ENCODE assay signal across 11 mouse cellular contexts in genomic region chr12:28602259-28602658, GRCm38 (mm10). TPM values are rescaled to one million over a fixed set of nuclear protein-coding genes. Genes with fewer than 3 reads are reported as not detected.
A peak's percentile ranks its signal among the peaks of the same experiment; 100 is the strongest.
DNase-seq lines count a peak whose midpoint lies in the region; ATAC-seq and TF ChIP-seq lines count a peak whose summit lies in the region.
"Had no signal": no experiment of that assay in that cellular context is flagged by ENCODE, and none has a peak within 500 bp of the region (broad histone marks: within the 10 kb centered on the region; RNA-seq: fewer than 3 reads in every experiment).

No protein-coding gene starts in this region.

- 15% methylated on average over 4 of the region's 4 CpGs for WGBS in hindbrain, embryonic 15.5 days
- WGBS in hindbrain, embryonic 11.5 days: 43% methylated on average over 4 of the region's 4 CpGs
- 18% methylated on average over 4 of the region's 4 CpGs for WGBS in heart, postnatal 0 days

- no peak for DNase-seq in hindbrain, embryonic 11.5 days (ENCODE audit: low spot score)
- peak; percentile 20 for DNase-seq in adrenal gland, adult 8-10 months
- DNase-seq in cerebellum, adult 9-10 months: peak; percentile 80
- peak; percentile 35 for DNase-seq in heart, postnatal 0 days (ENCODE audit: low spot score)
- DNase-seq in embryo, embryonic 9.5 days (ENCODE audit: extremely low spot score): no peak
- no peak for DNase-seq in left cerebral cortex, adult 2 months (ENCODE audit: extremely low spot score in 1 of 2, low spot score in 2 of 2)
- DNase-seq: thymus, adult 18-20 months had no signal

- no peaks in the 10 kb centered on the region for H3K9me3 ChIP-seq in hindbrain, embryonic 15.5 days
- H3K9me3 ChIP-seq in hindbrain, embryonic 11.5 days (ENCODE audit: control insufficient read depth, low read length): no peaks in the 10 kb centered on the region
- H3K9me3 ChIP-seq in heart, postnatal 0 days (replicated peaks; ENCODE audit: control insufficient read depth, low read length): no peaks in the 10 kb centered on the region

- H3K4me1 ChIP-seq in hindbrain, embryonic 15.5 days (replicated peaks): peaks cover 17% of the 10 kb centered on the region
- no peaks in the 10 kb centered on the region for H3K4me1 ChIP-seq in hindbrain, embryonic 11.5 days (replicated peaks; ENCODE audit: control insufficient read depth, insufficient read depth, low read length)
- 0 out of 2 replicates have a peak, but pooled peaks cover 1% of the 10 kb centered on the region for H3K4me1 ChIP-seq in heart, postnatal 0 days (ENCODE audit: control insufficient read depth, insufficient read depth)

- H3K4me2 ChIP-seq in hindbrain, embryonic 15.5 days: no peak overlapping the region
- no peak overlapping the region for H3K4me2 ChIP-seq in hindbrain, embryonic 11.5 days (replicated peaks; ENCODE audit: low read depth, low read length)
- H3K4me2 ChIP-seq in heart, postnatal 0 days (ENCODE audit: low read depth, low read length): no peak overlapping the region

- H3K36me3 ChIP-seq in hindbrain, embryonic 15.5 days: no peaks in the 10 kb centered on the region
- no peaks in the 10 kb centered on the region for H3K36me3 ChIP-seq in hindbrain, embryonic 11.5 days (ENCODE audit: control insufficient read depth, insufficient read depth, low read length)
- H3K36me3 ChIP-seq in heart, postnatal 0 days (replicated peaks; ENCODE audit: control insufficient read depth, insufficient read depth, low read length): no peaks in the 10 kb centered on the region

- TF ChIP-seq CTCF in heart, postnatal 0 days (IDR thresholded peaks at IDR 0.05; ENCODE audit: low read depth): no peak
- no peak for TF ChIP-seq CTCF in left cerebral cortex, adult 2 months (IDR thresholded peaks at IDR 0.05)

- intact Hi-C loops in left cerebral cortex, adult 2 months (cut with DNase I): no loop called here

- TF ChIP-seq EP300 in heart, postnatal 0 days (IDR thresholded peaks at IDR 0.05; ENCODE audit: low read depth): no peak

- peak; percentile 85 for ATAC-seq in hindbrain, embryonic 15.5 days (ENCODE audit: low FRiP score, low read depth)
- ATAC-seq in hindbrain, embryonic 11.5 days (ENCODE audit: low FRiP score): no peak
- ATAC-seq in heart, postnatal 0 days (ENCODE audit: insufficient read depth, low read depth): peak; percentile 86
- ATAC-seq in granulocyte monocyte progenitor cell, adult 5-6 weeks (replicated peaks; ENCODE audit: poor library complexity, severe bottlenecking): no peak

- peak overlapping the region; percentile 57; the same call in 1 of the 2 replicates for H3K27ac ChIP-seq in hindbrain, embryonic 15.5 days (replicated peaks)
- H3K27ac ChIP-seq in hindbrain, embryonic 11.5 days (ENCODE audit: low read depth, low read length): no peak overlapping the region
- H3K27ac ChIP-seq in heart, postnatal 0 days (ENCODE audit: low read depth): no peak overlapping the region
- no peak overlapping the region for H3K27ac ChIP-seq in left cerebral cortex, adult 2 months
- H3K27ac ChIP-seq: kidney, postnatal 0 days had no signal

- no peak overlapping the region for H3K4me3 ChIP-seq in hindbrain, embryonic 15.5 days
- H3K4me3 ChIP-seq in hindbrain, embryonic 11.5 days (ENCODE audit: low read depth, low read length): no peak overlapping the region
- H3K4me3 ChIP-seq in heart, postnatal 0 days (ENCODE audit: low read depth, low read length): no peak overlapping the region
- H3K4me3 ChIP-seq in left cerebral cortex, adult 2 months: no peak overlapping the region

- H3K27me3 ChIP-seq in hindbrain, embryonic 15.5 days: no peaks in the 10 kb centered on the region
- no peaks in the 10 kb centered on the region for H3K27me3 ChIP-seq in hindbrain, embryonic 11.5 days (ENCODE audit: control insufficient read depth, insufficient read depth, low read length)
- no peaks in the 10 kb centered on the region for H3K27me3 ChIP-seq in heart, postnatal 0 days (ENCODE audit: control insufficient read depth, insufficient read depth, low read length)

- H3K9ac ChIP-seq in hindbrain, embryonic 15.5 days: no peak overlapping the region
- H3K9ac ChIP-seq in hindbrain, embryonic 11.5 days (ENCODE audit: low read depth, low read length): no peak overlapping the region
- H3K9ac ChIP-seq in heart, postnatal 0 days (replicated peaks; ENCODE audit: low read depth, low read length): no peak overlapping the region

RNA-seq across cellular contexts. Expression of gene Allc, which starts 19.9 kb away (rescaled TPM):
- 0.10 TPM in 1 of 2 replicates, not detected in the other for polyA plus RNA-seq in hindbrain, embryonic 15.5 days (2015; fragmentation: Nextera tagmentation; extraction: Ambion mirVana)
- polyA plus RNA-seq in hindbrain, embryonic 11.5 days (2014; fragmentation: Nextera tagmentation; extraction: Ambion mirVana): not detected in 2 replicates
- total RNA-seq in adrenal gland, adult 8-10 months (2022): not detected
- total RNA-seq in heart, postnatal 0 days (2014; rRNA removed; ENCODE audit: low replicate concordance): not detected in 2 replicates
- not detected in 2 replicates for polyA plus RNA-seq in heart, postnatal 0 days (2015; fragmentation: Nextera tagmentation; extraction: Ambion mirVana)
- 1 to 10 TPM in 1 of 2 experiments, under 1 TPM in 1; 1.00 to 1.2 TPM for total RNA-seq in left cerebral cortex, adult 2 months (2021)
- not detected in 2 replicates for total RNA-seq in granulocyte monocyte progenitor cell, adult 5-6 weeks (2014; fragmentation: Nextera tagmentation)
- total RNA-seq in granulocyte monocyte progenitor cell, adult 5-6 weeks (2017): not detected in 2 replicates
- total RNA-seq: liver, adult 2 months had no signal
- polyA plus RNA-seq: kidney, postnatal 0 days; liver, adult 2 months had no signal

RNA-seq across cellular contexts. Expression of gene Colec11, which starts 20.9 kb away (rescaled TPM):
- 1.2 and 1.9 TPM in 2 replicates for polyA plus RNA-seq in hindbrain, embryonic 15.5 days (2015; fragmentation: Nextera tagmentation; extraction: Ambion mirVana)
- polyA plus RNA-seq in hindbrain, embryonic 11.5 days (2014; fragmentation: Nextera tagmentation; extraction: Ambion mirVana): 0.21 and 0.51 TPM in 2 replicates
- 1 to 10 TPM; 3.9 to 10.0 (median 7.3) TPM for total RNA-seq in adrenal gland, adult 8-10 months (2022)
- 11.2 and 18.4 TPM in 2 replicates for total RNA-seq in heart, postnatal 0 days (2014; rRNA removed; ENCODE audit: low replicate concordance)
- 28.1 and 29.4 TPM in 2 replicates for polyA plus RNA-seq in heart, postnatal 0 days (2015; fragmentation: Nextera tagmentation; extraction: Ambion mirVana)
- total RNA-seq in left cerebral cortex, adult 2 months (2021): under 1 TPM; 0.63 to 0.65 TPM
- total RNA-seq in granulocyte monocyte progenitor cell, adult 5-6 weeks (2014; fragmentation: Nextera tagmentation): not detected in 2 replicates
- 0.62 TPM in 1 of 2 replicates, not detected in the other for total RNA-seq in granulocyte monocyte progenitor cell, adult 5-6 weeks (2017)

RNA-seq across cellular contexts. Expression of gene Rps7, which starts 33.5 kb away (rescaled TPM):
- 389 and 432 TPM in 2 replicates for polyA plus RNA-seq in hindbrain, embryonic 15.5 days (2015; fragmentation: Nextera tagmentation; extraction: Ambion mirVana)
- polyA plus RNA-seq in hindbrain, embryonic 11.5 days (2014; fragmentation: Nextera tagmentation; extraction: Ambion mirVana): 766 and 780 TPM in 2 replicates
- 100 to 1,000 TPM; 394 to 492 (median 461) TPM for total RNA-seq in adrenal gland, adult 8-10 months (2022)
- 684 and 717 TPM in 2 replicates for total RNA-seq in heart, postnatal 0 days (2014; rRNA removed; ENCODE audit: low replicate concordance)
- 419 and 457 TPM in 2 replicates for polyA plus RNA-seq in heart, postnatal 0 days (2015; fragmentation: Nextera tagmentation; extraction: Ambion mirVana)
- total RNA-seq in left cerebral cortex, adult 2 months (2021): 100 to 1,000 TPM; 246 to 270 TPM
- 3,179 and 3,718 TPM in 2 replicates for total RNA-seq in granulocyte monocyte progenitor cell, adult 5-6 weeks (2014; fragmentation: Nextera tagmentation)
- 5,371 and 5,776 TPM in 2 replicates for total RNA-seq in granulocyte monocyte progenitor cell, adult 5-6 weeks (2017)

RNA-seq across cellular contexts. Expression of gene Rnaseh1, which starts 47.1 kb away (rescaled TPM):
- 20.5 and 25.2 TPM in 2 replicates for polyA plus RNA-seq in hindbrain, embryonic 15.5 days (2015; fragmentation: Nextera tagmentation; extraction: Ambion mirVana)
- polyA plus RNA-seq in hindbrain, embryonic 11.5 days (2014; fragmentation: Nextera tagmentation; extraction: Ambion mirVana): 25.4 and 27.7 TPM in 2 replicates
- 10 to 100 TPM; 14.0 to 20.1 (median 17.2) TPM for total RNA-seq in adrenal gland, adult 8-10 months (2022)
- 4.1 and 17.7 TPM in 2 replicates for total RNA-seq in heart, postnatal 0 days (2014; rRNA removed; ENCODE audit: low replicate concordance)
- 11.6 and 12.6 TPM in 2 replicates for polyA plus RNA-seq in heart, postnatal 0 days (2015; fragmentation: Nextera tagmentation; extraction: Ambion mirVana)
- 10 to 100 TPM; 13.4 to 13.6 TPM for total RNA-seq in left cerebral cortex, adult 2 months (2021)
- total RNA-seq in granulocyte monocyte progenitor cell, adult 5-6 weeks (2014; fragmentation: Nextera tagmentation): 31.3 and 37.1 TPM in 2 replicates
- 26.2 and 33.5 TPM in 2 replicates for total RNA-seq in granulocyte monocyte progenitor cell, adult 5-6 weeks (2017)

RNA-seq across cellular contexts. Expression of gene Dcdc2c, which starts 50.1 kb away (rescaled TPM):
- 0.10 TPM in 1 of 2 replicates, not detected in the other for polyA plus RNA-seq in hindbrain, embryonic 15.5 days (2015; fragmentation: Nextera tagmentation; extraction: Ambion mirVana)
- 0.14 and 0.22 TPM in 2 replicates for polyA plus RNA-seq in hindbrain, embryonic 11.5 days (2014; fragmentation: Nextera tagmentation; extraction: Ambion mirVana)
- under 1 TPM in 3 of 4 experiments, not detected in 1; 0.27 to 0.55 (median 0.35) TPM for total RNA-seq in adrenal gland, adult 8-10 months (2022)
- total RNA-seq in heart, postnatal 0 days (2014; rRNA removed; ENCODE audit: low replicate concordance): not detected in 2 replicates
- polyA plus RNA-seq in heart, postnatal 0 days (2015; fragmentation: Nextera tagmentation; extraction: Ambion mirVana): not detected in 2 replicates
- total RNA-seq in left cerebral cortex, adult 2 months (2021): 1 to 10 TPM in 1 of 2 experiments, under 1 TPM in 1; 0.97 to 1.1 TPM
- not detected in 2 replicates for total RNA-seq in granulocyte monocyte progenitor cell, adult 5-6 weeks (2014; fragmentation: Nextera tagmentation)
- total RNA-seq in granulocyte monocyte progenitor cell, adult 5-6 weeks (2017): 0.34 and 0.62 TPM in 2 replicates
- total RNA-seq: liver, adult 2 months had no signal
- polyA plus RNA-seq: kidney, postnatal 0 days; liver, adult 2 months had no signal

Comparison
In these comparisons a context has a peak if more than half of its experiments do, and no peak if none do; other contexts are left out.
1. ATAC-seq: peak in hindbrain, embryonic 15.5 days (single experiment) and heart, postnatal 0 days (single experiment); none in hindbrain, embryonic 11.5 days (single experiment) and granulocyte monocyte progenitor cell, adult 5-6 weeks (single experiment).
2. DNase-seq: peak in adrenal gland, adult 8-10 months (single experiment), cerebellum, adult 9-10 months (single experiment) and heart, postnatal 0 days (single experiment); none in hindbrain, embryonic 11.5 days (single experiment), embryo, embryonic 9.5 days (single experiment) and left cerebral cortex, adult 2 months (0 of 2).